Mouse (Mus musculus): ENCODE results near the gene Birc5. TPM values are rescaled to one million over a fixed set of nuclear protein-coding genes. Genes with fewer than 3 reads are reported as not detected.
A peak's percentile ranks its signal among the peaks of the same experiment; 100 is the strongest.

The Birc5 gene
- polyA plus RNA-seq, 1 experiment = 230 TPM

- no peak overlapping the region for H3K4me3 ChIP-seq (ENCODE audit: insufficient read depth, poor library complexity, severe bottlenecking)
- H3K79me3 ChIP-seq (ENCODE audit: low read depth) = no peaks in the 10 kb centered on the region
- H3K79me2 ChIP-seq (ENCODE audit: control insufficient read depth, insufficient read depth) = no peaks in the 10 kb centered on the region
- no peak overlapping the region for H3ac ChIP-seq (ENCODE audit: control insufficient read depth, insufficient read length, low read depth)
- no peaks in the 10 kb centered on the region for H3K27me3 ChIP-seq (ENCODE audit: control insufficient read depth, insufficient read depth, insufficient read length)
- no peaks in the 10 kb centered on the region for H3K36me3 ChIP-seq (ENCODE audit: control insufficient read depth, insufficient read depth)
- no peak for TF ChIP-seq MAX (IDR thresholded peaks at IDR 0.05)
- TF ChIP-seq CTCF (IDR thresholded peaks at IDR 0.05; ENCODE audit: control insufficient read depth, insufficient read depth, insufficient read length) = no peak
- no peak for TF ChIP-seq FOSL1 (IDR thresholded peaks at IDR 0.05; ENCODE audit: insufficient read depth, low read length, poor library complexity, severe bottlenecking)
- TF ChIP-seq USF1 (IDR thresholded peaks at IDR 0.05; ENCODE audit: low read depth) = no peak
- TF ChIP-seq CEBPB (IDR thresholded peaks at IDR 0.05; ENCODE audit: low read depth) = no peak
- no peak for TF ChIP-seq MYOD1 (IDR thresholded peaks at IDR 0.05; ENCODE audit: control insufficient read depth, insufficient read length, low read depth)
Measured at GRCm38 (mm10) chr11:117889887-117890340, 40.9 kb downstream of the Birc5 start.

GRCm38 (mm10) chr11:117890519-117891282 lies 41.6 kb downstream of the Birc5 start:
- no peaks in the 10 kb centered on the region for H3K79me2 ChIP-seq (ENCODE audit: control insufficient read depth, insufficient read depth)
- H3K4me3 ChIP-seq (ENCODE audit: insufficient read depth, poor library complexity, severe bottlenecking) = no peak overlapping the region
- no peaks in the 10 kb centered on the region for H3K36me3 ChIP-seq (ENCODE audit: control insufficient read depth, insufficient read depth)
- H3K79me3 ChIP-seq (ENCODE audit: low read depth) = no peaks in the 10 kb centered on the region
- no peaks in the 10 kb centered on the region for H3K27me3 ChIP-seq (ENCODE audit: control insufficient read depth, insufficient read depth, insufficient read length)
- no peak overlapping the region for H3ac ChIP-seq (ENCODE audit: control insufficient read depth, insufficient read length, low read depth)
- peak; percentile 85 for TF ChIP-seq CTCF (IDR thresholded peaks at IDR 0.05; ENCODE audit: control insufficient read depth, insufficient read depth, insufficient read length)
- TF ChIP-seq USF1 (IDR thresholded peaks at IDR 0.05; ENCODE audit: low read depth) = no peak
- TF ChIP-seq MYOD1 (IDR thresholded peaks at IDR 0.05; ENCODE audit: control insufficient read depth, insufficient read length, low read depth) = no peak
- TF ChIP-seq MAX (IDR thresholded peaks at IDR 0.05) = no peak
- no peak for TF ChIP-seq CEBPB (IDR thresholded peaks at IDR 0.05; ENCODE audit: low read depth)
- TF ChIP-seq FOSL1 (IDR thresholded peaks at IDR 0.05; ENCODE audit: insufficient read depth, low read length, poor library complexity, severe bottlenecking) = no peak
- TF ChIP-seq MYOG (IDR thresholded peaks at IDR 0.05; ENCODE audit: control insufficient read depth, extremely low read depth, insufficient read length) = no peak

- Histone ChIP-seq H3K79me3 (ENCODE audit: low read depth) (no peaks in the 10 kb centered on the region), H3K4me3 (ENCODE audit: insufficient read depth, poor library complexity, severe bottlenecking) (no peak overlapping the region), H3K79me2 (ENCODE audit: control insufficient read depth, insufficient read depth) (no peaks in the 10 kb centered on the region), H3ac (ENCODE audit: control insufficient read depth, insufficient read length, low read depth) (no peak overlapping the region), H3K27me3 (ENCODE audit: control insufficient read depth, insufficient read depth, insufficient read length) (no peaks in the 10 kb centered on the region), H3K36me3 (ENCODE audit: control insufficient read depth, insufficient read depth) (no peaks in the 10 kb centered on the region)
- TF ChIP-seq MAX (IDR thresholded peaks at IDR 0.05) = no peak
- TF ChIP-seq MYOG (IDR thresholded peaks at IDR 0.05; ENCODE audit: control insufficient read depth, extremely low read depth, insufficient read length) = no peak
- TF ChIP-seq CEBPB (IDR thresholded peaks at IDR 0.05; ENCODE audit: low read depth) = no peak
- TF ChIP-seq MYOD1 (IDR thresholded peaks at IDR 0.05; ENCODE audit: control insufficient read depth, insufficient read length, low read depth) = no peak
- no peak for TF ChIP-seq USF1 (IDR thresholded peaks at IDR 0.05; ENCODE audit: low read depth)
- TF ChIP-seq FOSL1 (IDR thresholded peaks at IDR 0.05; ENCODE audit: insufficient read depth, low read length, poor library complexity, severe bottlenecking) = no peak
- TF ChIP-seq CTCF (IDR thresholded peaks at IDR 0.05; ENCODE audit: control insufficient read depth, insufficient read depth, insufficient read length) = no peak
Measured at GRCm38 (mm10) chr11:117891581-117892175, 42.6 kb downstream of the Birc5 start.

- Histone ChIP-seq H3K4me3 (ENCODE audit: insufficient read depth, poor library complexity, severe bottlenecking) (no peak overlapping the region), H3K79me2 (ENCODE audit: control insufficient read depth, insufficient read depth) (no peaks in the 10 kb centered on the region), H3K36me3 (ENCODE audit: control insufficient read depth, insufficient read depth) (no peaks in the 10 kb centered on the region), H3K27me3 (ENCODE audit: control insufficient read depth, insufficient read depth, insufficient read length) (no peaks in the 10 kb centered on the region), H3K79me3 (ENCODE audit: low read depth) (no peaks in the 10 kb centered on the region), H3ac (ENCODE audit: control insufficient read depth, insufficient read length, low read depth) (no peak overlapping the region)
- TF ChIP-seq FOSL1 (IDR thresholded peaks at IDR 0.05; ENCODE audit: insufficient read depth, low read length, poor library complexity, severe bottlenecking) (no peak), MAX (IDR thresholded peaks at IDR 0.05) (no peak), CTCF (IDR thresholded peaks at IDR 0.05; ENCODE audit: control insufficient read depth, insufficient read depth, insufficient read length) (no peak)
Measured at GRCm38 (mm10) chr11:117892199-117892598, 43.1 kb downstream of the Birc5 start.

- Histone ChIP-seq H3K4me3 (ENCODE audit: insufficient read depth, poor library complexity, severe bottlenecking) (no peak overlapping the region), H3K27me3 (ENCODE audit: control insufficient read depth, insufficient read depth, insufficient read length) (no peaks in the 10 kb centered on the region), H3K36me3 (ENCODE audit: control insufficient read depth, insufficient read depth) (no peaks in the 10 kb centered on the region), H3K79me2 (ENCODE audit: control insufficient read depth, insufficient read depth) (no peaks in the 10 kb centered on the region), H3ac (ENCODE audit: control insufficient read depth, insufficient read length, low read depth) (no peak overlapping the region), H3K79me3 (ENCODE audit: low read depth) (no peaks in the 10 kb centered on the region)
- TF ChIP-seq CEBPB (IDR thresholded peaks at IDR 0.05; ENCODE audit: low read depth) (no peak), CTCF (IDR thresholded peaks at IDR 0.05; ENCODE audit: control insufficient read depth, insufficient read depth, insufficient read length) (no peak), MAX (IDR thresholded peaks at IDR 0.05) (no peak), USF1 (IDR thresholded peaks at IDR 0.05; ENCODE audit: low read depth) (no peak), MYOG (IDR thresholded peaks at IDR 0.05; ENCODE audit: control insufficient read depth, extremely low read depth, insufficient read length) (no peak), MYOD1 (IDR thresholded peaks at IDR 0.05; ENCODE audit: control insufficient read depth, insufficient read length, low read depth) (no peak), FOSL1 (IDR thresholded peaks at IDR 0.05; ENCODE audit: insufficient read depth, low read length, poor library complexity, severe bottlenecking) (no peak)
Measured at GRCm38 (mm10) chr11:117894676-117895075, 45.6 kb downstream of the Birc5 start.

Measured in C2C12 (cell line).